Comparison of ENCODE assay signal across 8 mouse cellular contexts in the genomic region with DNA sequence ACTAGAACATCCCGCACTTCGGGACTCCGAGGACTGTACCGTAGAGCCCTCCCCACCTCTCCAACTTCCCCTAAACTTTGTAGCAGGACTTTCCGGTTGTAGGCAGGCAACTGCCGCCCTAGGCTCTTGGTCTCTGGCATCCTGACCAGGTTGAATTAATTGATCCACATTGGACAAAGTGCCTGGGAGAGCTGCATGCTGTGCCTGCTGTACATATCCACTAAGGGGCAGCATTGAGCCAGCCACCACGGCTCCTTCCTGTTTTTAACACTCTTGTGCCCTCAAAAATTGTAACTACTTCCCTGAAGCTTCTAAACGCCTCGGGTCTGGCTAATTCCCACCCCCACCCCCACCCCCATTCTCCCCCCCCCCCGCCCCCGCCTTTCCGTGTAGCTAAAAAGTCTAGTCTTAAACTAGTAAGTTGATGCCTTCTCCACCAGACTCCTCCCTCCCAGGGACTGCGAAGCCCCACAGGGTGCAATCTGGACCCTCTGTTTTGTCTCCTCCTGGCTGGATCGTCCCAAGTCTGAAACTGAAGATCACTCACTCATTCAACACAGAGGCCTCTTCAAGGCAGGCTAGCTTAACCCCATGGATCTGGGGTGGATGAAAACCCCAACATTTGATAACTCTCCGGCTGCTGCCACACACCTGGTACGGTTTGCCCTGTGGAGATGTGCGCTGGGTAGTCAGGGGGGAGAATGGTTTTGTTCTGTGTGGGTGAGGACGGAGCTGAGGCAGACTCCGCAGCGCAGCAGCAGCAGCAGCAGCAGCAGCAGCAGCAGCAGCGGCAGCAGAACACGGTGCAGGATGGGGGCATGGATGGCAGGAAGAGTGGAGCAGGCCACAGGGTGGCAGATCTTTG.
A peak's percentile ranks its signal among the peaks of the same experiment; 100 is the strongest.
DNase-seq lines count a peak whose midpoint lies in the region; ATAC-seq lines count a peak whose summit lies in the region.

No protein-coding gene starts in this region.

- H3K27me3 ChIP-seq in heart, embryonic 15.5 days = peaks cover 7% of the 10 kb centered on the region; the same call in 1 of the 2 replicates
- H3K27me3 ChIP-seq in neural tube, embryonic 11.5 days (ENCODE audit: control insufficient read depth, insufficient read depth, low read length) = no peaks in the 10 kb centered on the region

- H3K4me1 ChIP-seq in heart, embryonic 15.5 days (replicated peaks) = 0 out of 2 replicates have a peak, but pooled peaks cover 2% of the 10 kb centered on the region
- no peaks in the 10 kb centered on the region for H3K4me1 ChIP-seq in neural tube, embryonic 11.5 days (ENCODE audit: control insufficient read depth, insufficient read depth, low read length)

- no peak overlapping the region for H3K27ac ChIP-seq in heart, embryonic 15.5 days
- H3K27ac ChIP-seq in neural tube, embryonic 11.5 days (ENCODE audit: low read depth, low read length) = no peak overlapping the region

- DNase-seq in cerebellum, adult 9-10 months = peak; percentile 48
- no peak for DNase-seq in cerebellum, adult 8-10 months
- DNase-seq in A20 (ENCODE audit: low read depth, low spot score) = peak; percentile 61
- DNase-seq in cerebellum, postnatal 10 days = peak; percentile 71 to 81
- DNase-seq in kidney, postnatal 4 days = peak; percentile 72 to 79
- DNase-seq in neural tube, embryonic 11.5 days (ENCODE audit: low spot score) = peak; percentile 63
- no peak for DNase-seq in ovary, adult 18-20 months (ENCODE audit: low spot score)

- H3K4me2 ChIP-seq in heart, embryonic 15.5 days = peak overlapping the region; percentile 33
- peak overlapping the region; percentile 15; the same call in 1 of the 2 replicates for H3K4me2 ChIP-seq in neural tube, embryonic 11.5 days (ENCODE audit: low read depth)

- WGBS in heart, embryonic 15.5 days = 40% methylated on average over 22 of the region's 22 CpGs
- 40% methylated on average over 22 of the region's 22 CpGs for WGBS in neural tube, embryonic 11.5 days

- no peak for ATAC-seq in heart, embryonic 15.5 days (replicated peaks; ENCODE audit: insufficient number of reproducible peaks, insufficient read depth, low FRiP score, low read depth)
- no peak for ATAC-seq in neural tube, embryonic 11.5 days (ENCODE audit: insufficient read depth, low FRiP score, low TSS enrichment)

- H3K9me3 ChIP-seq in heart, embryonic 15.5 days (replicated peaks) = no peaks in the 10 kb centered on the region
- H3K9me3 ChIP-seq in neural tube, embryonic 11.5 days (ENCODE audit: control insufficient read depth, low read length) = no peaks in the 10 kb centered on the region

- no peak overlapping the region for H3K4me3 ChIP-seq in heart, embryonic 15.5 days
- H3K4me3 ChIP-seq in neural tube, embryonic 11.5 days (ENCODE audit: low read depth, low read length) = no peak overlapping the region

- H3K9ac ChIP-seq in heart, embryonic 15.5 days = no peak overlapping the region
- no peak overlapping the region for H3K9ac ChIP-seq in neural tube, embryonic 11.5 days (ENCODE audit: low read length)

- no peaks in the 10 kb centered on the region for H3K36me3 ChIP-seq in heart, embryonic 15.5 days
- no peaks in the 10 kb centered on the region for H3K36me3 ChIP-seq in neural tube, embryonic 11.5 days (ENCODE audit: control insufficient read depth, insufficient read depth, low read length)

Comparison
In these comparisons a context has a peak if more than half of its experiments do, and no peak if none do; other contexts are left out.
1. DNase-seq: peak in cerebellum, adult 9-10 months (single experiment), A20 (single experiment), cerebellum, postnatal 10 days (2 of 2), kidney, postnatal 4 days (2 of 2) and neural tube, embryonic 11.5 days (single experiment); none in cerebellum, adult 8-10 months (single experiment) and ovary, adult 18-20 months (single experiment).